Mouse (Mus musculus): ENCODE data around the gene Vars. TPM values are rescaled to one million over a fixed set of nuclear protein-coding genes. Genes with fewer than 3 reads are reported as not detected.
"Not testable (repeated sequence)": the region's sequence is repeated elsewhere in the genome, so short reads cannot be mapped to it uniquely, and the experiment has no call there.

The Vars gene
- polyA plus RNA-seq, 1 experiment from 2014 or later, result 51.4 TPM

DNA sequence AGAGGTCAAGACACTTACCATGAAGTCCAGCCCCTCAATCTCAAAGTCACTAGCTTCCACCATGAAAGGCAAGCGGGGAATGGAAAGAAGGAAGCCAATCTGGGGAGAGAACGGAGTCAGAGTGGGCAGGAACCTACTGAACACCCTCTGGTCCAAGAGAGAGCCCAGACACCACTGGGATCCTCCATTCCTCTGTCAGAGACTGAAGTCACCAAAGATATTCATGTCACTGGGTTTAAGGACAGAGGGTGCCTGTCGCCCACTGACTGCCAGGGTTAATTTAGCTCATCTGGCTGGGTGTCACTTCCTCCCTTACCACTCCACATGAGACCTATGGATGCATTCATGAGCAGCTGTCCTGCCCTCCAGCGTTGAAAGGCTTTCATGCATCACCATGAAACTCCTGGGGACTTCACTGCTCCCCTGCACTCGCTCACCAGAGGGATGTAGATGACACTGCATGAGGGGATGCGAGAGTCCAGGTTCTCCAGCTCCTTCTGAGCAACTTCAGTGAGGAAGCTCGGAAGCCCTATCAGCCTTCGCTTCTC lies 31.6 kb downstream of the Vars start:
- Histone ChIP-seq H3K27ac (ENCODE audit: low read depth, low read length) (no peak overlapping the region), H3K27me3 (ENCODE audit: control insufficient read depth, insufficient read depth, low read length) (no peaks in the 10 kb centered on the region), H3K9ac (replicated peaks; ENCODE audit: low read depth, low read length) (no peak overlapping the region), H3K4me3 (ENCODE audit: low read depth, low read length) (no peak overlapping the region), H3K9me3 (ENCODE audit: control insufficient read depth, low read length) (no peaks in the 10 kb centered on the region), H3K36me3 (ENCODE audit: control insufficient read depth, insufficient read depth, low read length) (no peaks in the 10 kb centered on the region), H3K4me2 (ENCODE audit: low read depth, low read length) (no peak overlapping the region), H3K4me1 (ENCODE audit: control insufficient read depth, insufficient read depth, low read length) (0 out of 2 replicates have a peak, but pooled peaks cover 2% of the 10 kb centered on the region)
- 76% methylated on average over 8 of the region's 8 CpGs for WGBS
- ATAC-seq (ENCODE audit: low read depth), result no peak

- not testable (repeated sequence) for H3K9me3 ChIP-seq (ENCODE audit: control insufficient read depth, low read length); ATAC-seq (ENCODE audit: low read depth); H3K27me3 ChIP-seq (ENCODE audit: control insufficient read depth, insufficient read depth, low read length); H3K36me3 ChIP-seq (ENCODE audit: control insufficient read depth, insufficient read depth, low read length); H3K4me3 ChIP-seq (ENCODE audit: low read depth, low read length); H3K4me2 ChIP-seq (ENCODE audit: low read depth, low read length); H3K27ac ChIP-seq (ENCODE audit: low read depth, low read length); H3K4me1 ChIP-seq (ENCODE audit: control insufficient read depth, insufficient read depth, low read length); H3K9ac ChIP-seq (replicated peaks; ENCODE audit: low read depth, low read length)
- WGBS, result 87% methylated on average over 1 of the region's 1 CpGs
These were observed 32.9 kb downstream of the Vars start for GRCm38 (mm10) chr17:35033703-35034102.

GRCm38 (mm10) chr17:35034896-35035295 lies 34.1 kb downstream of the Vars start:
- Histone ChIP-seq H3K27me3 (ENCODE audit: control insufficient read depth, insufficient read depth, low read length) (no peaks in the 10 kb centered on the region), H3K4me3 (ENCODE audit: low read depth, low read length) (no peak overlapping the region), H3K36me3 (ENCODE audit: control insufficient read depth, insufficient read depth, low read length) (no peaks in the 10 kb centered on the region), H3K27ac (ENCODE audit: low read depth, low read length) (no peak overlapping the region), H3K4me1 (ENCODE audit: control insufficient read depth, insufficient read depth, low read length) (no peaks in the 10 kb centered on the region), H3K9me3 (ENCODE audit: control insufficient read depth, low read length) (no peaks in the 10 kb centered on the region), H3K4me2 (ENCODE audit: low read depth, low read length) (no peak overlapping the region), H3K9ac (replicated peaks; ENCODE audit: low read depth, low read length) (no peak overlapping the region)
- no peak for ATAC-seq (ENCODE audit: low read depth)
- 78% methylated on average over 6 of the region's 6 CpGs for WGBS

- ATAC-seq (ENCODE audit: low read depth), result no peak
- H3K9me3 ChIP-seq (ENCODE audit: control insufficient read depth, low read length), result no peaks in the 10 kb centered on the region
- H3K4me3 ChIP-seq (ENCODE audit: low read depth, low read length), result no peak overlapping the region
- H3K27me3 ChIP-seq (ENCODE audit: control insufficient read depth, insufficient read depth, low read length), result no peaks in the 10 kb centered on the region
- H3K27ac ChIP-seq (ENCODE audit: low read depth, low read length), result no peak overlapping the region
- H3K36me3 ChIP-seq (ENCODE audit: control insufficient read depth, insufficient read depth, low read length), result no peaks in the 10 kb centered on the region
- 87% methylated on average over 11 of the region's 11 CpGs for WGBS
- H3K4me1 ChIP-seq (ENCODE audit: control insufficient read depth, insufficient read depth, low read length), result no peaks in the 10 kb centered on the region
- no peak overlapping the region for H3K9ac ChIP-seq (replicated peaks; ENCODE audit: low read depth, low read length)
- H3K4me2 ChIP-seq (ENCODE audit: low read depth, low read length), result no peak overlapping the region
These were observed 38.5 kb downstream of the Vars start for GRCm38 (mm10) chr17:35039121-35039873.

DNA sequence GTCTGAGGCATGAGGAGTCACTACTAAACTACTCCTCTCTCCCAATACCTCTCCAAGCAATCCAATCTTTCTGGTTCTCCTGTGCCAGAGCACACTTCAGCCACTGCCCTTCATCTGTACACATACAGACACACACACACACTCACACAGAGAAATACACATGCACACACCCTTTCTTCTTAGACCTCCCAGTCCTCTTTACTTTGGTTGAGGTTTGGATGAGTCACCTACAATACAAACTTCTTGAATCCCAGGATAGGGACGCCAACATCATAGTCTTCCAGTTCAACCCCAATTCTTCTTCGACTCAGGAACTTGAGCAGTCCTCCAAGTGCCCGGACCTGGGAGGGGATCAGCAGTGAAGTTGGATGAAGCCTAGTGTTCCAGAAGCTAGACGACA lies 43.0 kb downstream of the Vars start:
- Histone ChIP-seq H3K9me3 (ENCODE audit: control insufficient read depth, low read length) (no peaks in the 10 kb centered on the region), H3K4me3 (ENCODE audit: low read depth, low read length) (no peak overlapping the region), H3K9ac (replicated peaks; ENCODE audit: low read depth, low read length) (no peak overlapping the region), H3K36me3 (ENCODE audit: control insufficient read depth, insufficient read depth, low read length) (no peaks in the 10 kb centered on the region), H3K4me2 (ENCODE audit: low read depth, low read length) (no peak overlapping the region), H3K4me1 (ENCODE audit: control insufficient read depth, insufficient read depth, low read length) (no peaks in the 10 kb centered on the region), H3K27ac (ENCODE audit: low read depth, low read length) (no peak overlapping the region), H3K27me3 (ENCODE audit: control insufficient read depth, insufficient read depth, low read length) (no peaks in the 10 kb centered on the region)
- no peak for ATAC-seq (ENCODE audit: low read depth)
- 92% methylated on average over 4 of the region's 4 CpGs for WGBS

GRCm38 (mm10) chr17:35044904-35045806 lies 44.4 kb downstream of the Vars start:
- WGBS, result 85% methylated on average over 7 of the region's 7 CpGs
- H3K9ac ChIP-seq (replicated peaks; ENCODE audit: low read depth, low read length), result no peak overlapping the region
- no peaks in the 10 kb centered on the region for H3K9me3 ChIP-seq (ENCODE audit: control insufficient read depth, low read length)
- no peaks in the 10 kb centered on the region for H3K27me3 ChIP-seq (ENCODE audit: control insufficient read depth, insufficient read depth, low read length)
- peak overlapping the region; percentile 99 for H3K4me2 ChIP-seq (ENCODE audit: low read depth, low read length)
- ATAC-seq (ENCODE audit: low read depth), result no peak
- H3K27ac ChIP-seq (ENCODE audit: low read depth, low read length), result no peak overlapping the region
- H3K36me3 ChIP-seq (ENCODE audit: control insufficient read depth, insufficient read depth, low read length), result no peaks in the 10 kb centered on the region
- 0 out of 2 replicates have a peak, but pooled peaks cover 2% of the 10 kb centered on the region for H3K4me1 ChIP-seq (ENCODE audit: control insufficient read depth, insufficient read depth, low read length)
- no peak overlapping the region for H3K4me3 ChIP-seq (ENCODE audit: low read depth, low read length)

DNA sequence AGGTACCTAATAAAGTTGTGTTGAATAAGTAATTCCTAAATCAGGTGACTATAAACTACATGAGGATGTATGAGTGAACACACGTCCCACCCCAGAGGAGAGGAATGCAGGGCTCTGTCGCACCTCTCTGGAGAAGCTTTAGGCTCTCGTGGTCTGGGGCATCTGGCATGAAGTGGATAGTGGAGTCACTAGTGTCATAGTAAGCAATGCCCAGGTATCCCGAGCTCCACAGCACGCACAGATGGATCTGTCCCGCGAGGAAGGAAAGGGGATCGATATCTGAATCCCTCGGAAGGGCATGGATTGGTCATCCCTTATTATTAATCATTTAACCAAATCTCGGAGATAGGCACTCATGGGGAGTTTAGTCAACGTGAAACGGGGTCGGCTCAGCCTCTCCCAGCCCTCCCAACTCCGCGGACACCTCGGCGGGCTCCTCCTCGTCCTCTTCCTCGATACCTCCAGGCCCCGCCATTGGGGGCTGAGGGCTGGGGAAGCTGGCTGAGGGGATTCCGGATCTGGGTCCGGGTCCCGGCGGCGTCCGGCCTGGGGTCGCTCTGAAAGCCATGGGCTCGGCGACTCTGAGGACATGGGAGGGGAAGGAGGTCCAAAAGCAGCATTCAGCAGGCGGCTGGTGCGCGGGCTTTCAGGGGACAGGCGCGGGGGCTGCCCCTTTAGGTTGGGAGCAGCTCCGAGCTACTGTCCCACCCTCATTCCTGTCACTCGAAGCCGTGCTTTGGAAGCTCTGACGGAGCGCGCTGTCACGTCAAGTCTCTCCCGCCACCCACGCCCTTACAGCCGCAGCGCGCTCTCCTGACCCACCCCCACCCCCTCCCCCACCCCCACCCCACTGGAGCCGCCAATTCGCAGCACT lies 45.3 kb downstream of the Vars start:
- Histone ChIP-seq H3K27ac (ENCODE audit: low read depth, low read length) (peak overlapping the region; percentile 62; the same call in 1 of the 2 replicates), H3K4me3 (ENCODE audit: low read depth, low read length) (peak overlapping the region; percentile 49), H3K9me3 (ENCODE audit: control insufficient read depth, low read length) (no peaks in the 10 kb centered on the region), H3K27me3 (ENCODE audit: control insufficient read depth, insufficient read depth, low read length) (no peaks in the 10 kb centered on the region), H3K9ac (replicated peaks; ENCODE audit: low read depth, low read length) (peak overlapping the region; percentile 74), H3K4me2 (ENCODE audit: low read depth, low read length) (peak overlapping the region; percentile 99), H3K36me3 (ENCODE audit: control insufficient read depth, insufficient read depth, low read length) (no peaks in the 10 kb centered on the region), H3K4me1 (ENCODE audit: control insufficient read depth, insufficient read depth, low read length) (0 out of 2 replicates have a peak, but pooled peaks cover 2% of the 10 kb centered on the region)
- peak; percentile 73 for ATAC-seq (ENCODE audit: low read depth)
- 5% methylated on average over 48 of the region's 48 CpGs for WGBS

DNA sequence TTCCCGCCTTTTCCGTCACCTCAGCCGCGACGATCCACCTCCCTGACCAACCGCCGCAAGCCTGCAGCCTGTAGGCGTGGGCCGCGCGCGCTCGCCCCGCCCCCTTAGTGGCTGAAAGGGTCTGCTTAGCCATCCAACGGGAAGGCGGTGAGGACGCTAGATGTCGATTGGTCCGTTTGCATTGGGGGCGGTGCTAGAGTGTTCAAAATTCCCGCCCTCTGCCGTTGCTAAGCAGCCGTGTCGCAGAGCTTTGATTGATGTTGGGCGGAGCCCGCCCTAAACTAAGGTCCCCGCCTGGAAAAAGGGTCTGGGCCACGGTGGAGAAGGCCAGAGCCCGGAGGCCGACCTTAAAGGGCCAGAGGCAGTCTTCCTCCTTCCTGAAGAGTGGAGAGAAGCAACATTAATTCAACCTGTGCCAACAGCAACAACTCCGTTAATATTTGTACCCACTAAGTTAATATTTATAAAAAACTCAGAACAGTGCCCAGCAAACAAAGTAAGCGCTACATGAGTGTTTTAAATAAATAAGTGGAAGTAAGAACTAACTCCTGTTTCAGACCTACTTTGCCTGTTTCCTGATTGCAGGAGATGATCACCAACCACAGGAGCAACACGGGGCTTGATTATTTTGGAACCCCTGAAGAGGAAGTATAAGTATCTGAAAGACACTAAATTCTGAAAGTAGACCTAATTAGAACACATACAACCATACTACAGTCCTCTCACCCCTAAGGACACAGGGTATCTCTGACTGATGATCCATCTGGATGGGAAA lies 46.1 kb downstream of the Vars start, which contains the start of gene Msh5:
Gene Msh5, minus strand, starts transcription at position 65 of the 775 bp plus-strand sequence.
- Histone ChIP-seq H3K4me3 (ENCODE audit: low read depth, low read length) (peak within 1 kb of the TSS; percentile 49), H3K27ac (ENCODE audit: low read depth, low read length) (peak within 1 kb of the TSS; percentile 62; the same call in 1 of the 2 replicates), H3K27me3 (ENCODE audit: control insufficient read depth, insufficient read depth, low read length) (no peaks in the 10 kb centered on the region), H3K9me3 (ENCODE audit: control insufficient read depth, low read length) (no peaks in the 10 kb centered on the region), H3K36me3 (ENCODE audit: control insufficient read depth, insufficient read depth, low read length) (no peaks in the 10 kb centered on the region), H3K4me2 (ENCODE audit: low read depth, low read length) (peak within 1 kb of the TSS; percentile 99), H3K9ac (replicated peaks; ENCODE audit: low read depth, low read length) (peak within 1 kb of the TSS; percentile 74), H3K4me1 (ENCODE audit: control insufficient read depth, insufficient read depth, low read length) (0 out of 2 replicates have a peak, but pooled peaks cover 2% of the 10 kb centered on the region)
- 3% methylated on average over 33 of the region's 33 CpGs for WGBS
- peak; percentile 99 for ATAC-seq (ENCODE audit: low read depth)

Measured in neural tube, embryonic 14.5 days (tissue).